Mouse (Mus musculus) forebrain, embryonic 16.5 days (tissue): ENCODE results near the gene Mcm10. TPM values are rescaled to one million over a fixed set of nuclear protein-coding genes. Genes with fewer than 3 reads are reported as not detected.

Experiments
- ATAC-seq: fragments of 200-750 bp; cut with Nextera tagmentation; 2 replicates; pipeline ENCODE4 v1.8.0; 2017; ENCODE audit warnings: mild to moderate bottlenecking, moderate library complexity
- H3K27ac ChIP-seq: fragments of 300-500 bp; sonication (generic); 2 replicates; pipeline ENCODE4 v1.5.1; 2014; ENCODE audit warnings: low read length, control low read depth
- H3K27me3 ChIP-seq: fragments of 300-500 bp; sonication (generic); replicated peaks from 2 replicates; pipeline ENCODE4 v1.6.1; 2014; ENCODE audit warnings: low read length; ENCODE audit not compliant: control insufficient read depth, insufficient read depth
- H3K36me3 ChIP-seq: fragments of 300-500 bp; sonication (generic); 2 replicates; pipeline ENCODE4 v1.6.1; 2014; ENCODE audit not compliant: control insufficient read depth, insufficient read depth
- H3K4me1 ChIP-seq: fragments of 300-500 bp; sonication (generic); replicated peaks from 2 replicates; pipeline ENCODE4 v1.6.1; 2014; ENCODE audit warnings: low read length; ENCODE audit not compliant: control insufficient read depth, insufficient read depth
- H3K4me2 ChIP-seq: fragments of 300-500 bp; sonication (generic); 2 replicates; pipeline ENCODE4 v1.6.1; 2014; ENCODE audit warnings: mild to moderate bottlenecking, low read length, control low read depth
- H3K4me3 ChIP-seq: fragments of 300-500 bp; sonication (generic); replicated peaks from 2 replicates; pipeline ENCODE4 v1.5.1; 2014; ENCODE audit warnings: mild to moderate bottlenecking, low read length, control low read depth
- H3K9ac ChIP-seq: fragments of 300-500 bp; sonication (generic); replicated peaks from 2 replicates; pipeline ENCODE4 v1.6.1; 2014; ENCODE audit warnings: low read depth, low read length, control low read depth
- H3K9me3 ChIP-seq: fragments of 300-500 bp; sonication (generic); 2 replicates; pipeline ENCODE4 v1.6.1; 2016; ENCODE audit warnings: low read length; ENCODE audit not compliant: control insufficient read depth
- WGBS: fragments of 180-500 bp; shearing (Covaris S2); extraction: QIAGEN DNeasy Blood & Tissue Kit; methylation state at CpG from one replicate; pipeline ENCODE4 v1.1.7; 2014; 5-methylcytosine and 5-hydroxymethylcytosine counted together
- polyA plus RNA-seq: library from polyadenylated mRNA; unstranded; fragments of >200 nt; fragmentation: Nextera tagmentation; extraction: Ambion mirVana; gene quantifications from 2 replicates; pipeline ENCODE4 v1.2.1, GENCODE M21; 2015

Gene Mcm10
- polyA plus RNA-seq, 1 experiment from 2014 or later, result 10.5 TPM

- H3K4me1 ChIP-seq, result peaks cover 11% of the 10 kb centered on the region
- no peak overlapping the region for H3K4me2 ChIP-seq
- no peak overlapping the region for H3K4me3 ChIP-seq
- 79% methylated on average over 11 of the region's 11 CpGs for WGBS
- no peaks in the 10 kb centered on the region for H3K9me3 ChIP-seq
- H3K27me3 ChIP-seq, result no peaks in the 10 kb centered on the region
- H3K27ac ChIP-seq, result no peak overlapping the region
- no peaks in the 10 kb centered on the region for H3K36me3 ChIP-seq
- ATAC-seq, result no peak
- no peak overlapping the region for H3K9ac ChIP-seq
These were observed 30.3 kb upstream of the Mcm10 start for GRCm38 (mm10) chr2:5042616-5043475.

DNA sequence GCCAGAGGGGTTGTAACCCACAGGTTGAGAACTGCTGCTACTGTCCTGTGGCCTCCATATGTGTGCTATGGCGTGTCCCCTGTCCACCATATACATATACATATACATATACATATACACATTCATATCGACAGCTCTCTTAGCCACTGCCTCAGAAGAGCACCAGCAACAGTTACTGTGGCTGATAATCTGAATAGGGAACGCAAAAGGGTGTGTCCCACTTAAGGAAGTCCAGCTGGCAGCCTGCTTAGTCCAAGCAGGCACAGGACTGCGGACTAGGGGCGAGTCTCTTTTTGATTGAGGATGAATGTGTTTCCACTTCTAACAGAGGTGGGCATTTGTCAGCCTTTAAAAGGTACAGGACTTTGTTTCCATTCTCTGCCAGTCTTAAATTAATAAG lies 29.3 kb upstream of the Mcm10 start:
- no peak for ATAC-seq
- H3K9me3 ChIP-seq, result no peaks in the 10 kb centered on the region
- peaks cover 14% of the 10 kb centered on the region for H3K4me1 ChIP-seq
- no peak overlapping the region for H3K4me3 ChIP-seq
- no peak overlapping the region for H3K4me2 ChIP-seq
- no peaks in the 10 kb centered on the region for H3K27me3 ChIP-seq
- H3K9ac ChIP-seq, result no peak overlapping the region
- H3K36me3 ChIP-seq, result no peaks in the 10 kb centered on the region
- H3K27ac ChIP-seq, result no peak overlapping the region
- 83% methylated on average over 5 of the region's 5 CpGs for WGBS

DNA sequence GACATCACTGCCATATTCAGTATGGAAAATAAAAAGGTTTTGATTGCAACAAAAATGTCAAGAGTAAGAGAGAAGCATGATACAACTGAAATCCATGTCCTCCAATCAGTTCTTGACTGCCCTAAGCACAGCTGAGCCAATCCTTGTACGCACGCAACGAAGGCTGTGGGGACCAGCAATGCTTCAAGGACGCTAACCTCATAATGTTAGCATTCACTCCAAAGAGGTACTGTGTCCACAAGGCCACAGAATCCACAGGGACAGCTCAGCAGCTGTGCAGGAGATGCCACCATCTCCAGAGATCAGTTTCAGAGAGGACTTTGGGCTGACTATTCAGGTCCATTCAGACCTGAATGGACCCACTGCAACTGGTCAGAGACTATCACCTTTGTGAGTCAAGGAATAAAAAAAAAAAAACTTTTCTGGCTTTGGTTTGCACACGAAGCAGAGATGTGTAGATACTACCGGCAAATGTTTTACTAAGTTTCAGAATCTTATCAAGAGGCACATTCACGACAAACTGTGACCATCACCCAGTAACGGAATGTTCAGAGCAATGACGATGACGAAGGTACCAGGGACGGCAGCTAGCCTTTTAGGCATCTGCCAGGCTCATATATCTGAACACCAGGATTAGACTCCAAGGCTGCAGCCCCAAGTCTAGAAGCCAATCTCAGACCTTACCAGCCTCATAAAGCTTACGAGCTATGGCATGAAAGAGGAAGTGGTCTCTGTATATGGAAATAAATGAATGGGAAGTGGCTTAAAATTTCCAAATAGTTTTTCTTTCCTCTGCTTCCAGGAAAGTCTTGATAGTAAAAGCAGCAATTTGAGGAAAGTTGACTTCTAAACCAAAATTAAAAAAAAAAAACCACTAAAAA lies 27.9 kb upstream of the Mcm10 start:
- Histone ChIP-seq H3K4me3 (no peak overlapping the region), H3K36me3 (no peaks in the 10 kb centered on the region), H3K9ac (no peak overlapping the region), H3K4me1 (peaks cover 14% of the 10 kb centered on the region), H3K4me2 (no peak overlapping the region), H3K27ac (no peak overlapping the region), H3K9me3 (no peaks in the 10 kb centered on the region), H3K27me3 (no peaks in the 10 kb centered on the region)
- WGBS, result 94% methylated on average over 12 of the region's 12 CpGs
- no peak for ATAC-seq

DNA sequence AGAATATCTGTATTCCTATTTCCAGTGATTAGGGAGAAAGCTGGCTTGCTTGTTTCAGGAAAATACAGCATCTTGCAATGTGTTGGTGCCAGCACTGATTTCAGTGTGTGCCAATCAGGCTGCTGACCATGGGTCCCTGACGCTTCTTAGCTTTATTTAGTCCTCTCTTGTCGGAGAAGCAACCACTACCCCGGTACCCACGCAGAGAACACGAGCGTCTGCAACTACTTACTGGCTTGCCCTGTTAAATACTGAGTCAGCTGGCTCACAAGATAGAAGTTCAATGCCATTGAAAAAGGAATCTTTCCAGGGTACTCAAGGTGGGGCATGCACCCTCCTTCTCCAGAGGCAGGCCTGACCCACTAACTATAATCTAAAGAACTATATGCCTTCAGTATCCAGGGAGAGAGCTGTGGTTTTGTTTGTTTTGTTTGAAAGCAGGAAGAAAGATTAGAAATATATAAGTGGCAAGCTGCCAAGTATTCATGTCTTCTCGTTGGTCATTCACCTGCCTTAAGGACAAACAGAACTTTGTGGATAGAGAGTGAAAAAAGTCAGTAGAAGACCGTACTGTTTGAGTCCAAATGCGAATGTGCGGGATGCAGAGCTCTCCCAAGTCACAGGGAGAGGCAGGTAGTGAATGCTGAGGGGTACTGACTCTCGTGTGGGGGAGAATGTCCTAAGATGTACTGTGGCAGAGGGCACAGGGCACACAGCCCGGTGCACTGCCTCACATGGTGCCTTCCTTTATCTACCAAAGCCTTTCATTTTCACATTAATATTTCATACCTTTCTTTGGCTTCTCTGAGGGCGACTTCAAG lies 27.0 kb upstream of the Mcm10 start:
- no peaks in the 10 kb centered on the region for H3K36me3 ChIP-seq
- peaks cover 9% of the 10 kb centered on the region for H3K4me1 ChIP-seq
- no peak for ATAC-seq
- H3K4me2 ChIP-seq, result no peak overlapping the region
- H3K9ac ChIP-seq, result no peak overlapping the region
- H3K27me3 ChIP-seq, result no peaks in the 10 kb centered on the region
- H3K4me3 ChIP-seq, result no peak overlapping the region
- H3K9me3 ChIP-seq, result no peaks in the 10 kb centered on the region
- WGBS, result 77% methylated on average over 13 of the region's 13 CpGs
- no peak overlapping the region for H3K27ac ChIP-seq

- peaks cover 9% of the 10 kb centered on the region for H3K4me1 ChIP-seq
- H3K9ac ChIP-seq, result no peak overlapping the region
- H3K36me3 ChIP-seq, result no peaks in the 10 kb centered on the region
- no peak overlapping the region for H3K27ac ChIP-seq
- no peak overlapping the region for H3K4me2 ChIP-seq
- H3K9me3 ChIP-seq, result no peaks in the 10 kb centered on the region
- no peak overlapping the region for H3K4me3 ChIP-seq
- WGBS, result 25% methylated on average over 5 of the region's 5 CpGs
- ATAC-seq, result peak; percentile 76
- no peaks in the 10 kb centered on the region for H3K27me3 ChIP-seq
These were observed 25.7 kb upstream of the Mcm10 start for GRCm38 (mm10) chr2:5038320-5038719.

GRCm38 (mm10) chr2:5037390-5037789 lies 24.8 kb upstream of the Mcm10 start:
- H3K9me3 ChIP-seq, result no peaks in the 10 kb centered on the region
- H3K9ac ChIP-seq, result no peak overlapping the region
- peaks cover 9% of the 10 kb centered on the region for H3K4me1 ChIP-seq
- no peaks in the 10 kb centered on the region for H3K36me3 ChIP-seq
- ATAC-seq, result no peak
- no peak overlapping the region for H3K4me2 ChIP-seq
- WGBS, result 14% methylated on average over 3 of the region's 3 CpGs
- H3K27me3 ChIP-seq, result no peaks in the 10 kb centered on the region
- no peak overlapping the region for H3K4me3 ChIP-seq
- H3K27ac ChIP-seq, result no peak overlapping the region

GRCm38 (mm10) chr2:5036411-5037076 lies 24.0 kb upstream of the Mcm10 start:
- no peak overlapping the region for H3K9ac ChIP-seq
- H3K27me3 ChIP-seq, result no peaks in the 10 kb centered on the region
- H3K4me3 ChIP-seq, result no peak overlapping the region
- H3K4me2 ChIP-seq, result no peak overlapping the region
- 59% methylated on average over 10 of the region's 10 CpGs for WGBS
- H3K36me3 ChIP-seq, result no peaks in the 10 kb centered on the region
- no peak for ATAC-seq
- no peaks in the 10 kb centered on the region for H3K9me3 ChIP-seq
- no peak overlapping the region for H3K27ac ChIP-seq
- H3K4me1 ChIP-seq, result peaks cover 9% of the 10 kb centered on the region

DNA sequence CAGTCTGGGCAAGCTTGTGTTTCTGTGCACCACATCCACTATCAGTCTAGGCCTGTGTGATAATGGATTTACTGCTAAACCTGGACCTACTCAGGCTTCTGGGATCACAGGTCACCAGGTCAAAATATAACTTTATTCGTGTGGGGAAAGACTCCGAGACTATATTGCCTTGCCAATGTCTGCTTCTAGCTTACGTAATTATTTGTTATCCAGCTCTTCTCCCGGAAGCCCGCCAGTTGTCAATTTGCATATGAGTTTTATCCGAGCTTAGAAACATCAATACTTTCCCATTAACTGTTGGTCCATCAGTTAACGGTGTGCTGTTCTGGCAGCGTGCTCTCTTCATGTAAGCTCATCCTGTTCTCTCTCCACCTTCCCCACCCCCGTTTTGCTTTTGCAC lies 22.6 kb upstream of the Mcm10 start:
- H3K9me3 ChIP-seq, result no peaks in the 10 kb centered on the region
- peaks cover 9% of the 10 kb centered on the region for H3K4me1 ChIP-seq
- H3K4me2 ChIP-seq, result no peak overlapping the region
- 78% methylated on average over 9 of the region's 9 CpGs for WGBS
- H3K27ac ChIP-seq, result no peak overlapping the region
- ATAC-seq, result no peak
- H3K9ac ChIP-seq, result no peak overlapping the region
- no peak overlapping the region for H3K4me3 ChIP-seq
- H3K36me3 ChIP-seq, result no peaks in the 10 kb centered on the region
- H3K27me3 ChIP-seq, result no peaks in the 10 kb centered on the region
